Mouse (Mus musculus) bone marrow macrophage, adult 2 months (primary cell): ENCODE results near the gene Cnga2.

Source experiments
- CTCF ChIP-seq: IDR thresholded peaks from 2 replicates; pipeline ENCODE4 v1.5.1; 2012; ENCODE audit warnings: low read depth, mild to moderate bottlenecking, low read length, moderate library complexity
- POLR2A ChIP-seq: IDR thresholded peaks from 2 replicates; pipeline ENCODE4 v1.6.1; 2012; ENCODE audit warnings: mild to moderate bottlenecking, low read depth, low read length, borderline replicate concordance

GRCm38 (mm10) chrX:71995972-71996371 lies 4.3 kb downstream of the Cnga2 start:
- no peak for TF ChIP-seq POLR2A
- TF ChIP-seq CTCF = no peak
